Mouse (Mus musculus): ENCODE results near the gene Slc25a21. TPM values are rescaled to one million over a fixed set of nuclear protein-coding genes. Genes with fewer than 3 reads are reported as not detected.

The Slc25a21 gene
- polyA plus RNA-seq, 1 experiment = 0.54 TPM

DNA sequence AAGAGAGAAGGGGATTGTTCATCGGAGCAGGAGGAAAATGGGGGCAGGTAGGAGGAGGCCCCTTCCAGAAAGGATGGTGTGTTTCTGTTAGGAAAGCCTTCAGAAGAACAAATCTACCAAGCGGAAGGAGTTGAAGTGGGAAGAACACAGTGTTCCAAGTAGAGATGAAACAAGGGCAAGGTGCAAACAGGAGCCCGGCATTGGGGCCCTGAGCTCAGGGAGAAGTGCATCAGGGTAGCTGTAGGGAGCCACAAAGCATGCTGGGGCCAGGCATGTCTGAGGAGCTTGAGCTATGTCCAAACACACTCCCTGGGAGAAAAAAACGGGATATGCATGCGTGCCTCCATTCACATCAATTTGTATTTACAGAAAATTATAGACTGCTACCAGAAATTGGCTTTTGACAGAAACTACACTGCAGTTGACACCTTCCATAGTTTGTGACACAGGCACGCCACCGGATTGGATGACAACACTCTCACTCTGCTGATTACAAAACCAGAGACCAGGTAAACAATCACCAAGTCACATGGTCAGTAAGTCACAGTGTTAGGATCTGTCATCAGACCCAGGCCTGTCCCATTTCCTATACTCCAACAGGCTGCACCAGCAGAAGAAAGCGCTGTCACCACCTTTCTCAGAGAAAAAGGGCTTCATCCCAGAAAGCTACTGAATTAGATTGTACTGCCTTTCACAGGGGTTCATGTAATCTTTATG is 299.9 kb downstream of the Slc25a21 start:
- DNase-seq (ENCODE audit: extremely low spot score in 1 of 2, low spot score in 1 of 2) = no peak

DNA sequence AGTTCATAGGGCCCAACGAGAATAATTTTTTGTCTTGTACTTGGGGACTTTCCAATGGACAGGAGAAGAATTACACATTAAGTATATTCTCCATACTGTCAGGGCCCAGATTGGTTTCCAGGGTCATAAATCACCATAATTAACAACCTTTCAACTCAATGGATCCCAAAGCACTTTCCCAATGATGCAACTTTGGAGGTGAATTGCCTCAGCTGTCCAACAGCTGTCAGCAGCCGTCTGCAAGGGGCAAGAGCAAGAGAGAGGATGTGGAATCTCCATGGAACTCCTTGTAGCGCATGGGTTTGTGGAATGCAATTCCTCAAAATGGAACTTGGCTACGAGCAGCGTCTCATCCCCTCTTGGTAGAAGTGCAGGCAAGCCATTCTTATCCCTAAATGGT is 302.3 kb downstream of the Slc25a21 start:
- DNase-seq (ENCODE audit: extremely low spot score in 1 of 2, low spot score in 1 of 2) = no peak

DNA sequence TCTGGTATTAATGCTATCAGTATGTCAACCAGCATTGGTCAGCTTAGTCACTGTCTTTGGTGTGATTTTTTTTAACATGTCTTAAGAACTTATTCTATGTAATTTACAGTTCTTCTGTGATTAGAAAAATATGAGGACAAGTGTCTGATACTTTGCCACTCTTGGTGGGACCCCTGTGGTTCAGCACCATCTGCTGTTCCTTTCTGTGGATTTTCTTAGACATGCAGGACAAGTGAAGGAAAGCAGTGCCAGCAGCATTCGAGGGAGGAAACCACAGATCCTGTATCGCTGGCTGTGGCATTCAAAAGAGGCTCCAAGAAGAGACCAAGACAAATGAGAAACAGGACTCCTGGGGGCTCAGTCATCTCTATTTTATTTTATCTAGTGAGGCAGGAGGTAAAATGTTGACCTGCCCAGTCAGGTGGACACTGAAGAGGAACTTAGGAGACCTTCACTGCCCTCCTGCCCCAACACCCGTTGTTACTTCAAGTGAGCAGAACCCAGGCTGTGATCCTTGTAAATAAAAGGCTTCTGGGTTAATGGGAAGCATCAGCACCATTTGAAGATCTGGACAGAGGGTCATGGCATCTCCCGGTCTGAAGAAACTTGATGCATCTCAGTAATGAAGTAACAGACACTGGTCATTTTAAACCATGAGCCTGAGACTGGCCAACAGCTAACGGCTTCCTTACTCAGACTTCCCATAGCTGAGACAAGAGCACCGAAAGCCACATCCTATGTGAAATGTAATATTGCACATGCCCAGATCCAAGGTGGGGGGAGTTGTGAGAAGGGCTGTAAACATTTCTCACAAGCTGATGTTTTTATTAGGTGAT is 306.2 kb downstream of the Slc25a21 start:
- no peak for DNase-seq (ENCODE audit: extremely low spot score in 1 of 2, low spot score in 1 of 2)

DNA sequence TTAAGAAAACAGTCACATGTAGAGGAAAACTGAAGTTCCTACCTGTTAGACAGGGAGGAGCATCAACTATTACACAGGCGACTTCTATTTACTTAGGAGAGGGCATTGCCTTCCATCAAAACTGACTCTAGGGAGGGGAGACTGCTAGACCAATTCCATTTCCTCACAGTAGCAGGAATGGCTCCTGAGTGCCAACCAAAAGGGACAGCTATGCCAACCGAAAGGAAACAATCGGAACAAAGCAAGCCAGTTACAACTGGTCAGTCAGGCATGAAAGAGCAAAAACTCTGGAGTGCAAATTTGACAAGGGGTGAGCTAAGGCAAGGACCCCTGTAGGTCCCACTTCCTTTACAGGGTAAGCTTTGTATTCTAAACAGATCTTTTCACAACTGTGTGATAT is 319.5 kb downstream of the Slc25a21 start:
- DNase-seq (ENCODE audit: extremely low spot score in 1 of 2, low spot score in 1 of 2) = no peak

DNA sequence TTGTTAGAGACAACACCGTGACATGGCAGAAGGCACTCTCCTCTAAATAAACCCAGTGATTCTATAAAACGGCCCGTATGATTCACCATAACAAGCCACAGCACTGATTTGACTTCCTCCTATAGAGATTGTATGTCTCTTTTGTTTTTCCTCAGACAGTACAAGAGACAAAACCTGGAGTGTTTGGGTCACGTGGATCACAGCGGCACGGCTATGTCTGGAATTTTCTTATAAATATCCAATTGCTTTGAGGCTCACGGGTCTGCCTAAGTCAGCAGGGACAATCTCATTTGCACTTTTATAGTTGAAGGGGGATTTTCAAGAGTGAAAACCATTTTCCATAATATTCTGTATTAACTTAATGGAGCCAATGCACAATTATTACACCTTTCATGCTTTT is 320.7 kb downstream of the Slc25a21 start:
- no peak for DNase-seq (ENCODE audit: extremely low spot score in 1 of 2, low spot score in 1 of 2)

DNA sequence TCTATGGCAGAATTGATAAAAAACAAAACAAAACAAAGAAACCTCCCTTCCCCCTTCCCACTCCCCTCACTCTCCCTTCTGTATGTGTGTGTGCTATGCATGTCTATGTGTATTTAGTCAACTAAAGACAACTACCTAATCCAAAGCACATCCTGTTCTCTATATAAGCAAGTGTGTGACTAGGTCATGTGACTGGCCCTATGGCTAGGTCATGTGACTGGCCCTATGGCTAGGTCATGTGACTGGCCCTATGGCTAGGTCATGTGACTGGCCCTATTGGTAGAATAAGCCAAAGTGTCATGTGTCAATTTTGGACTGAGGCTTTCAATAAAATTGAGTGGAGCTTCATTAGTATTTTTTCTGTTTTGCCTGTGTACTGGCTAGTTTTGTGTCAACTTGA is 324.1 kb downstream of the Slc25a21 start:
- DNase-seq (ENCODE audit: extremely low spot score in 1 of 2, low spot score in 1 of 2) = no peak

DNA sequence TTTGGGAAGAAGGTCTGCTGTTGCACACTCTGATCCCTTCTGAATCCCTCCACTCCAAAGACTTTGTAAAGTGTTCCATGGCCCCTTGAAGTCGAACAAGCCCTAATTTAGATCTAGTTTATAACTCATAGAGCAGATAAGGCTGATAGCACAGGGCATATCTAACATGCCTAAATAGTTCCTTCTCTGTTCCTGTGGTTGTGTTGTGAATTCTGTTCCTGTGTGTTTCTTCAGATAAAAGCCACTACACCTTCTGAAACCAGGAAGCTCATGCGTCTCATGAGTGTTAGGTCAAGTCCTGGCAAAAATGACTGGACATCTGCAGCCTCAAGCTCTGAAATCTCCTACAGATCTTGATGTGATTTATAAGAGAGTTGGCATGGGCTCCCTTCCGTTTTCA is 326.7 kb downstream of the Slc25a21 start:
- DNase-seq (ENCODE audit: extremely low spot score in 1 of 2, low spot score in 1 of 2) = no peak

DNA sequence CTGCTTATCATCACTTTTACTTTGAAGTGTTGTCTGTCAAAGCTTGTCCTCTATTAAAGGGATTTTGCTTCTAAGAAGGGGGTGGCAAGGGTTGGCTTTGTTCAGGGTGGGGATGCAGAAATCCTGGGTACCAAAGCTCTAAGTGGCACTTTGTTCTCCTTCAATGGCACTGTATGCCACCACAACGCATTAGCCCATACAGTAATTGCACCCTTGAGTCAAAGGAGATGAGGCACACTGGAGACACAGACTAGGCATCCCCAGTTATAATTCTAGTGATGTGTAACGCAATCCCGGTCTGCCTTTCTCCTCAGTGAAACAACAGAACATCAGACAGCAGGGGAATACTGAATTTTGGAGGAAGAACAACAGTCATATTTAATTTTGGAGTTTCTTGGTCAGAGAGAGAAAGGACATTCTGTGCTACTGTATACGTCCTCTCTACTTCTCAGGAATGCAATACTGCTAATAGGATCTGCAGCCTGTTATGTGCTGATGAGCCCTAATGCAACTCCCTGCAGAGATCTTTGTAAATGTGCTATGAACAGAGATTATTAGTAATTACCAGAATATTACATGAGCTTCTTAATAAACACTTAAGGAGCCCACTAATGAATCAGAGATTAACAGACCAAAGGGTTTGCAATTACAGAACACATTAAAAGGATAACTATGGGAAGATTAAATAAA is 333.3 kb downstream of the Slc25a21 start:
- no peak for DNase-seq (ENCODE audit: extremely low spot score in 1 of 2, low spot score in 1 of 2)

DNA sequence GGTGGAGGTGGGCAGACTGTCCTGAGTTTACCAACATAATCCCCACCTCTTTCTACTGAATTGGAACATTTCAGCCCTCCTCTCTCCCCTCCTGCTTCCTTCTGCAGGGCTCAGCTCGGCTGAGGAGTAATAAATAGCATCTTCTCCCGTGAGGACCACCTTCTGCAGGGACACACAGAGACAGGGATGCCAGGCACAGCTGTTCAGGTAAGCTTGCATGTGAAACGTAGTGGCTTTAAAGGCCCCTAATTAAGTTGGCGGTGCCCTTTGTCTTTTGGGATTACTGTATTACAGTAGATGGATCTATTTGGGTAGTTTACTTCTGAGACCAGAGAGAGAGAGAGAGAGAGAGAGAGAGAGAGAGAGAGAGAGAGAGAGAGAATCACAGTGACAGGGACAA is 344.6 kb downstream of the Slc25a21 start:
- DNase-seq (ENCODE audit: extremely low spot score in 1 of 2, low spot score in 1 of 2) = no peak

DNA sequence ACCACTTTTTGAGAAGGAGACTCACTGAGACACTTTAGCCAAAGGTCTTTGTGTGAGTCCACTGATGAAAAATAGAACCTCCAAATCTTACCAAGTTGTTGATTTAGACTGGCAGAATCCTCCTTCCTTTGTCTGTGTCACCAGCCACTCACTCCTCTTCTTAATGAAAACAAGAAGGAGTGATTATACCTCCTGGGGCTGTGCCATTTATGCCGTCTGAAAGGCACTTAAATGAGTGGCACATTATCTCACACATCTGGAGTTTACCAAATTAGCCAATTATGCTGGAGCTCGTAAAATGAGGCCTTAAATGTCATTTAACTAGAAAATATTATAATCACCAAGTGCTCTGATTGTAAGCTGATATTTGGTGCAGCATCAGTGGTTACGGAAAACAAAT is 345.8 kb downstream of the Slc25a21 start:
- DNase-seq (ENCODE audit: extremely low spot score in 1 of 2, low spot score in 1 of 2) = no peak

DNA sequence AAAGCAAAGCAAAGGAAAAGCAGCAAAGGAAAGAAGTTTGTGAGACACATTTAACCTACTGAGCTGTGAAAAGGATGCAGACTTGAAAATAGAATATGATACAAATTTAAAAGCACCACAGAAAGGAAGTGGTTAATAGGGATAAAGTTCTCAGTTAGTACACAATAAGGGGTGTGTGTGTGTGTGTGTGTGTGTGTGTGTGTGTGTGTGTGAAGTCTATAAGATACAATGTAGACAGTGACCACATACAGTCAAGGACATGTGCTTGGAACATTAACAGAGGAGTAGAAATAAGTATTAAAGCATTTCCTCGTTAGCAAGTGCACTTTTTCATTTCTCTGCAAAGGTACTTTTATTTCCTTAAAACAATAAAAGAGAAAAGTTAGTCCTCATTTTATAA is 367.3 kb downstream of the Slc25a21 start:
- DNase-seq (ENCODE audit: extremely low spot score in 1 of 2, low spot score in 1 of 2) = no peak

DNA sequence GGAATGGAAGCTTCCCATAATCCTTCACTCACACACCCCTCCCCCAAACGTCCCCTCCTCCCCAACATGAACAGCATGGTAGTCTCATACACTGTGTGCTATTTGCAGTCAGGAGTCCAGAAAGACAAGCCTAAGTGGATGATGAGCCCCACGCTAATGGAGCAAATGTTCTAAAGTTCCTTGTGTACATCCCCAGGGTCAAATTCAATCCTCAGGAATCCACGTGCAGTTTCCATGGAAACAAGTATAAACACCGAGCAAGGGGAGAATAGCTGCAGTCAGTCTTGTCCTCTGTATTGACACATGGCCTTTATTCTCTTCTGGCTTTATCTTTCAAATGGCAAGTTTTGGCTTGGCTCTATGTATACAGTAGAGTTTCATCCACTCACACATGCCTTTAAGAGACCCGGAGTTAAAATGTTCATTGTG is 367.8 kb downstream of the Slc25a21 start:
- no peak for DNase-seq (ENCODE audit: extremely low spot score in 1 of 2, low spot score in 1 of 2)

DNA sequence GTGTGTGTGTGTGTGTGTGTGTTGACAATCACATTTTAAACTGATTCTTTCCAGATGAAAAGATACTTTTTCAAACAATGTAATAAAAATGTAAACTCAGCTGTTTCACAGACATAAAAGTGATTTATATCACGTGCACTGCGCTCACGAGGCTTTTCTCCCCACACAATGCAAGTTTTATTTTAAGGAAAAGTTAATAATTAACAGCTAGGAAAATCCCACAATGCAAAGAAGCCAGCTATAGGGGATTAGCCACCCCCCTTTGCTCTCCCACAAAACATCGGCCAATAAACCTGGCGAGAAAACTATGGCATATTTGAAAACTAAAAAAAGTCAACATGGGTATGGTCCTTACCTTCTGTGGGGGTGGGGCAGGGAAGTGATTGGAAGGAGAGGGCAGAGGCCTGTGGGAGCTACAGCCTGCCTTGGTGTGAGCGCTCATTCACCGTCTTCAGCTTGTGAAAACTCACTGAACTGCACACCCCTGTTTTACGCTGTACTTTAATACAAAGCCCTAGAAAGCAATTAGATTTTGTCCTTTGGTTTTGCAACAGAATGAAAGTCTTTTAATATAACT is 369.4 kb downstream of the Slc25a21 start:
- DNase-seq (ENCODE audit: extremely low spot score in 1 of 2, low spot score in 1 of 2) = no peak

DNA sequence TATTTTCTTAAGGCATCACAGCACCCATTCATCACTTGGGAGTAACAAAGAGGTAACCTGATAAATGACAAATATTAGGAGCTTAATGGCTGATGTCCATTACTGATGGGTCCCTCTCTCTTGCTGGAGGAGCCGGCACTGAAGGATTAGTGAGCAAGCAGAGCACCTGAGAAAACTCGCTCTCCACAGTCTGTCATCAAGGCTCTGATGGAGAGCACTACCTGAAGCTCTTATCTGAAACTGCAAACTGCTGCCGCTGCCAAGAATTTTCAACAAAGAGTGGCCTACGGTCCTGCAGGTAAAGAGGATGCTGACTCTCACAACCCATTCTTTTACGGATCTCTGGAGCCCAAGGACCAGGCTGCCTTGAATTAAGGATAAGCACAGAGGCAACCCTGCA is 372.6 kb downstream of the Slc25a21 start:
- DNase-seq (ENCODE audit: extremely low spot score in 1 of 2, low spot score in 1 of 2) = no peak

DNA sequence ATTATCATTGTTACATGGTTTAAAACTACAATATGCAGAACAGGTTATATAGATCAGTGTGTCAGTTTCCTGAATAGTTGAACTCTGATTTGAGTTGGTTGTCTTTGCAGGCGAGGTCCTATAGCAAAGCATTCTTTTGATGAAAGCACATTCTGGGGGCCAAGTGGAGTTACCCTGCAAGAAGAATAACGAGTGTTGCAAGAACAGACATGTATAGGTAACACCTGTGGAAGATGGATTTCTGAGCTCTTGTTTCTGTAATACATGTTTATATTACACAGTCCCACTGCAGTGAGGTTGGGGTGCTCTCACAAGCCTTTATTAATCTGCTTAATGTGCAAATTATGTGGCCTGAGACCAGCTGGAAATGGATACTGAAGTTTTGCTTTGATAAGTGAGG is 375.1 kb downstream of the Slc25a21 start:
- DNase-seq (ENCODE audit: extremely low spot score in 1 of 2, low spot score in 1 of 2) = no peak

DNA sequence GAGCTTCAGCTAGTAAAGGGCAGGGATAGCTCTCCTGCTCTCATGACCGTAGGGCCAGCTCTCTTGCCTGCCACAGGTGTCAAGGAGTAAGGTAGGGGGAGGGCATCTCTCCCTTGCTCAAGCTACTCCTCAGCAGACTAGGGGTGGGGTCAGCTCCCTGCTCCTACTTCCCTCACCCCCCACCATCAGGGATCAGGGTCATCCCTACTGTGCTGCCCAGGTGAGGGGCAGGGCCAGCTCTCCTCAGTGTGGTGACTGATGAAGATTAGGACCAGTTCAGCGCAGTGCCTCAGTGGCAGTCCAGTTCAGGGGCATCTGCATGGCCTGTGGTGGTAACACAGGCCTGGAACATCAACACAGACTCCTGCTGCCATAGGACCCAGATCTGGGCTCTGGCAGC is 376.7 kb downstream of the Slc25a21 start:
- no peak for DNase-seq (ENCODE audit: extremely low spot score in 1 of 2, low spot score in 1 of 2)

DNA sequence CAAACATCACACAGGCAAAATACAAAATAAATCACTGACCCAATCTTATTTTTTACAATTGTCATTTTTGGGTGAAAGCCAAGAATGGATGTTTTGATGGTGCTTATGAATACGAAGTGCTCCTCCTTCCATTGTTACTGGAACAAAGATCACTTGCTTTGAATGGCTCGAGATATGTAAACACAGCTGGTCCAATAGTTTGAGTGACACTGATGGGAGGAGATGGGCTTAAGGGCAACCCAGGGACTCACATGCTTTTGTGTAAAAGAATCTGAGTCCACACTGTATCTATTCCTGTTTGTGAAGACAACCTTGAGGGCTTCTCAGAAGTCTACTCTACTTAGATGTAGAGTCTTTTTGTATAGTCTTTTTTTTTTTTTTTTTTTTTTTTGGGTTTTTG is 389.8 kb downstream of the Slc25a21 start:
- no peak for DNase-seq (ENCODE audit: extremely low spot score in 1 of 2, low spot score in 1 of 2)

DNA sequence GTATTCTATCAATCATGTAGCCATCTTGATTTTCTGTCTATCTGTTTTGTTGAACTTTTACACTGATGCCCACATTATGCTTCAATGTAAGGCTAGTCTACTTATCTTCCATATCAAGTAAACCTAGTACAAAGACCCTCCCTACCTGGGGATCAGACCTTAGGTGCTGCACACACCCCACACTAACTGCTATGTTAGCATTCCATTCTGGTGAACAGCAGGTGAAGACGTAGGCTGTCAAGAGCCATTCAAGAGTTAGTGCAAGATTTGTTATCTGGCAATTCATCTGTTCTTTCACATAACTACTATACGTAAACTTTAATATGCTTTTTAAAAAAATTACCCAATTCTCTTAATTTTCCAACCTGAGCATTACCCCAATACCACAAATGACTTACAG is 390.2 kb downstream of the Slc25a21 start:
- DNase-seq (ENCODE audit: extremely low spot score in 1 of 2, low spot score in 1 of 2) = no peak

DNA sequence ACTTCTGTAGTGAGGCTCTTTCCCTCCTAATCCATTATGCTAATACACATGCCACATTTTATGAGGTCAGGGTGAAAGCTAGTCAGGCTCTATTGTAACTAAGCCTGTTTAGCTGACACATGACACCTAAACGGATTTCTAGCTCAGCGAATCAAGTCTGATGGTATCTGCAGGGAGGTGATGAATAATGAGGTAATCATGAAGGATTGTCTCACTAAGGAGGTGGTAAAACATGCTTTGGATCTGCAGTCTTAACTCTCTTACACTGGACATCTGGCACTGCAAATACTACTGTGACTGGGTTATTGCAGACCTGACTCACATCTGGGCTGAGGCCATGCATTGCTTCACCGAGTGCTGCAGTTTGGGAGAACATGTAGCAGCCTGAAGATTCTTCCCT is 392.8 kb downstream of the Slc25a21 start:
- DNase-seq (ENCODE audit: extremely low spot score in 1 of 2, low spot score in 1 of 2) = no peak

DNA sequence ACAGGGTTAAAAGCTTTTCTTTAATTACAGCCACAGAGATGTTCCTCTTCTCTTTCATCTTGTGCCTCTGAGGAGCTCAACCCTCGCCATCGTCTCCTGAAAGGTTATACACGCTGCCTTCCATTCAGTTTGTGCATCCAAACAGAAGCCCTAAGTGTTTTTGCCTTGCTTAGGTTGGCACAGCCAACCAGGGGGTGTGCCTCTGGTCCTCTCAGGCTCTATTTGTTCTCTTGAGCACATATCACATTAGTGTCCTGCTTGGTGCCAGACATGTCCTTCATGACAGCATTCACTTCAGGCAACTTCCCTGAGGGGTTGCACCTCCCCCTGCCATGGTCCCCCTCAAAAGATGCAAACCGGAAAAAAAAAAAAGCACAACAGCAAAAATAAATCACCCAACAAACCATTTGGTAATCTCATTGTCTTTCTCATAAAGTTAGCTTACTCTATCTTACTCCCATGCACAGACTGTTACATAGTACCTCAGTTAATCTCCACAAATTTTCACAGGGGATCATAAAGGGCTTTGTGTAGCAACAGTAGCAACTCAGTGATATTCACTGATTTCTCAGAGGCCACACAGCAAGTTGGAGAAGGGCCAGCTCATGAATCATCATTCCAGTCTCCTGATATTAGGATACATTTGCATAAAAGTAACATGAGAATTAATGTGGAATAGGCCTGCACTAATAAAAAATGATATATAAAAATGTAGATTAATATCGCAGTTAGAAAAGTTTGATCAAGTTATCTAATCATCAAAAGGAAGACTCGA is 398.4 kb downstream of the Slc25a21 start:
- DNase-seq (ENCODE audit: extremely low spot score in 1 of 2, low spot score in 1 of 2) = no peak
